Mouse (Mus musculus): Measurements from ENCODE around the gene Raet1d.
"Not testable (repeated sequence)": the region's sequence is repeated elsewhere in the genome, so short reads cannot be mapped to it uniquely, and the experiment has no call there.

DNA sequence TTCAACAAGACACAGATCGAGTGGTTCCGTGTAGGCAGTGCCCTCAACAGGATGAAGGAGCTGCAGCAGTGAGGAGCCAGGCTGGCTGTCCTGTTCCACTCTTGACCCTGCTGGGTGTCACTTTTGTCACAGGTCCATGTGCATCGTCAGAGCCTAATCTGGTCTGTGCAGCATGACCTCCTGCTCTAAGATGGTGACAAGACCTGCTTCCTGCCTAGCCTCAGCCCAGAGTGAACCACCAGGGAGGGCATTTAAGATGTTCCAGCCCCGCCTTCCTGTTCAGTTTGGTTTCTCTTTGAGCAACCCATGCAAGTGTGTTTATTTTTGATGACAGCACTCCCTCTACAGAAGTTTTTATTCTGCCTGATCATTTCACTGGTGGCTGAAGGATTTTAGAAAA lies 14.6 kb upstream of the Raet1d start:
- not testable (repeated sequence) for TF ChIP-seq POLR2A (IDR thresholded peaks at IDR 0.05; ENCODE audit: low read depth, low read length); CTCF (conservative IDR thresholded peaks at IDR 0.05; ENCODE audit: insufficient read depth, insufficient read length, low read depth, low read length)

All from kidney, adult 2 months (tissue).